23 mouse cellular contexts compared by ENCODE assay signal in the genomic region with DNA sequence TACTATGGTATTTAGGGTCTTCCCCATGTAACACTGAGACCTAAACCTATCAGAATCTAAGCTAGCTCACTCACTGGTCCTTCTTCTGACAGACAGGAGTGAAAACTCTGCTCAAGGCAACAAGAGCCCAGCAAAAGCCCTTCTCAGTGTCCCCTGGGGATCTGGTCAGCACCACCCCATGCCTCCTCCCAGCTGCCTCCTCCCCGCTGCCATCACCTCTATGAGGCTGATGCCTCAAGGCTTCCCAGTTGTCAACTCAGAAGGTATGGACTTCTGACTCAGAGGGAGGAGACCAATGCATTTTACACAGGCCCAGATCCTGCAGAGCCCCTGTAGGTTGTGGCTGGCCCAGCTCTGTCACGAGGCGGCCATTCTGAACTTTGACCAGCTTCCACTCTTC.
"Had no signal": no experiment of that assay in that cellular context is flagged by ENCODE, and none has a peak within 500 bp of the region (broad histone marks: within the 10 kb centered on the region; RNA-seq: fewer than 3 reads in every experiment).

No protein-coding gene starts in this region.

- ATAC-seq: hindbrain, embryonic 16.5 days; inflammation-experienced regulatory T-cells, adult 6 months; intestine, postnatal 0 days had no signal

- H3K9ac ChIP-seq: heart, embryonic 12.5 days; hindbrain, embryonic 12.5 days; hindbrain, embryonic 14.5 days; limb, embryonic 13.5 days; liver, embryonic 14.5 days had no signal

- H3K4me2 ChIP-seq: heart, embryonic 12.5 days; hindbrain, embryonic 12.5 days; hindbrain, embryonic 14.5 days; limb, embryonic 13.5 days had no signal

- DNase-seq: gastrocnemius, adult 2 months; gastrocnemius, postnatal 10 days; gastrocnemius, postnatal 25 days; heart, adult 18-20 months; heart, postnatal 10 days; heart, postnatal 4 days; kidney, adult 18-20 months; kidney, adult 8-10 months; kidney, postnatal 10 days; kidney, postnatal 25 days; liver had no signal

- H3K9me3 ChIP-seq: heart, embryonic 10.5 days; heart, embryonic 12.5 days; hindbrain, embryonic 10.5 days; hindbrain, embryonic 12.5 days; limb, embryonic 13.5 days had no signal

- H3K4me3 ChIP-seq: gastrocnemius, adult 2 months; heart, embryonic 10.5 days; heart, embryonic 12.5 days; hindbrain, embryonic 10.5 days; hindbrain, embryonic 12.5 days; layer of hippocampus, adult 2 months; left cerebral cortex, adult 2 months; limb, embryonic 13.5 days had no signal

- H3K27me3 ChIP-seq: heart, embryonic 12.5 days; hindbrain, embryonic 12.5 days; limb, embryonic 13.5 days had no signal

- H3K27ac ChIP-seq: gastrocnemius, adult 2 months; heart, embryonic 10.5 days; hindbrain, embryonic 10.5 days; hindbrain, embryonic 12.5 days; hindbrain, embryonic 14.5 days; layer of hippocampus, adult 2 months; left cerebral cortex, adult 2 months; limb, embryonic 13.5 days; liver, embryonic 14.5 days had no signal
